Mouse (Mus musculus) mesoderm, embryonic 11.5 days (tissue): Measurements from ENCODE around the gene Toe1.

Experiments
- DNase-seq: peaks from one replicate; pipeline ENCODE4 v3.0.0-alpha.2; 2012; ENCODE audit warnings: low read depth, low spot score

The Toe1 gene

GRCm38 (mm10) chr4:116792453-116792852 is 15.0 kb downstream of the Toe1 start:
- no peak for DNase-seq

GRCm38 (mm10) chr4:116788956-116789355 is 18.5 kb downstream of the Toe1 start:
- peak; percentile 89 for DNase-seq

- DNase-seq, result no peak
Observed at GRCm38 (mm10) chr4:116787985-116788760, 19.3 kb downstream of the Toe1 start.

- no peak for DNase-seq
Observed at GRCm38 (mm10) chr4:116786587-116786986, 20.9 kb downstream of the Toe1 start.

GRCm38 (mm10) chr4:116782171-116782570 is 25.3 kb downstream of the Toe1 start:
- peak; percentile 10 for DNase-seq

GRCm38 (mm10) chr4:116781366-116781765 is 26.1 kb downstream of the Toe1 start:
- DNase-seq, result no peak

- no peak for DNase-seq
Observed at GRCm38 (mm10) chr4:116780541-116780940, 26.9 kb downstream of the Toe1 start.

- no peak for DNase-seq
Observed at GRCm38 (mm10) chr4:116777079-116777478, 30.4 kb downstream of the Toe1 start.

- no peak for DNase-seq
Observed at GRCm38 (mm10) chr4:116776391-116776790, 31.0 kb downstream of the Toe1 start.

- DNase-seq, result no peak
Observed at GRCm38 (mm10) chr4:116769060-116769459, 38.4 kb downstream of the Toe1 start.

- DNase-seq, result no peak
Observed at GRCm38 (mm10) chr4:116768510-116768909, 38.9 kb downstream of the Toe1 start.

- DNase-seq, result no peak
Observed at GRCm38 (mm10) chr4:116764001-116764400, 43.4 kb downstream of the Toe1 start.

- no peak for DNase-seq
Observed at GRCm38 (mm10) chr4:116761914-116762313, 45.5 kb downstream of the Toe1 start.

GRCm38 (mm10) chr4:116749750-116750149 is 57.7 kb downstream of the Toe1 start:
- no peak for DNase-seq
